Mouse (Mus musculus): Measurements from ENCODE around the gene Hist1h3f. TPM values are rescaled to one million over a fixed set of nuclear protein-coding genes. Genes with fewer than 3 reads are reported as not detected.

Hist1h3f gene
- polyA plus RNA-seq (2015; fragmentation: Nextera tagmentation; extraction: Ambion mirVana): 0.32 and 0.33 TPM in 2 replicates

DNA sequence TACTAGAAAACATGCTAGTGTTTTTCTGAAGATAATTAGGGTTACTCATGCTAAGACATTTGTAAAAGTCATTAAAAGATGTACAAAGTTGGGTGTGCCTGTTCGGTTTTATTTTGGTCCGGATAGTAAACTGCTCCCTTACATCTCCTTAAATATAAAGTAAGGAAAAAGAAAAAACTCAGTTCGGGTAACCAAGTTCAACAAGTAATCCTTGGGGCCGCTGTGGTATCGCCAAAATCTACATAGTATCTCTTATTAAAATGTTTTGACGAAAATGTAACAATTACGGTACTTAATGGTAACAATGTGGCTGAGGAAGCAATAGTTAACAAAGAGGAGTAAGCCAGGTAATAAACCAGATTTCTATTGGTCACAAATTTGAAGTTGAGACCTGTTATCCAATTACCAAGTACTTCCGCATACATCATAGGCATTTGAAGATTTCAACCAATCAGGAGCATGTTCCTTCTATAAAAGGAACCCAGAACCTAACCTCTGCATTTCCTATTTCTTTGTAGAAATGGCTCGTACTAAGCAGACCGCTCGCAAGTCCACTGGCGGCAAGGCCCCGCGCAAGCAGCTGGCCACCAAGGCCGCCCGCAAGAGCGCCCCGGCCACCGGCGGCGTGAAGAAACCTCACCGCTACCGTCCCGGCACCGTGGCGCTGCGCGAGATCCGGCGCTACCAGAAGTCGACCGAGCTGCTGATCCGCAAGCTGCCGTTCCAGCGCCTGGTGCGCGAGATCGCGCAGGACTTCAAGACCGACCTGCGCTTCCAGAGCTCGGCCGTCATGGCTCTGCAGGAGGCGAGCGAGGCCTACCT, at the start of gene Hist1h3f:
TSS of gene Hist1h3f (plus strand) at position 88 of the 822 bp plus-strand sequence.
- DNase-seq (ENCODE audit: low spot score): peak; percentile 98
- Histone ChIP-seq H3K36me3 (ENCODE audit: insufficient read depth, low read length) (no peaks in the 10 kb centered on the region), H3K9me3 (ENCODE audit: low read length) (no peaks in the 10 kb centered on the region), H3K9ac (replicated peaks; ENCODE audit: low read depth) (peak within 1 kb of the TSS; percentile 52), H3K27me3 (replicated peaks; ENCODE audit: insufficient read depth, low read length) (no peaks in the 10 kb centered on the region), H3K4me3 (ENCODE audit: low read depth, low read length) (peak within 1 kb of the TSS; percentile 49), H3K4me1 (ENCODE audit: insufficient read depth, low read depth, low read length) (no peaks in the 10 kb centered on the region), H3K4me2 (replicated peaks; ENCODE audit: low read depth, low read length) (peak within 1 kb of the TSS; percentile 63), H3K27ac (ENCODE audit: low read length) (peak within 1 kb of the TSS; percentile 86)
- under 1% methylated on average over 19 of the region's 45 CpGs for WGBS
- peak; percentile 94 for ATAC-seq
- TF ChIP-seq CTCF (IDR thresholded peaks at IDR 0.05) (no peak), EP300 (IDR thresholded peaks at IDR 0.05) (peak; percentile 46; the same call in 1 of the 2 replicates)

GRCm38 (mm10) chr13:23495526-23495925, 48.3 kb upstream of the Hist1h3f start:
- Histone ChIP-seq H3K9ac (replicated peaks; ENCODE audit: low read depth) (no peak overlapping the region), H3K27me3 (replicated peaks; ENCODE audit: insufficient read depth, low read length) (no peaks in the 10 kb centered on the region), H3K4me2 (replicated peaks; ENCODE audit: low read depth, low read length) (no peak overlapping the region), H3K4me1 (ENCODE audit: insufficient read depth, low read depth, low read length) (peaks cover 9% of the 10 kb centered on the region; the same call in 1 of the 2 replicates), H3K27ac (ENCODE audit: low read length) (no peak overlapping the region), H3K9me3 (ENCODE audit: low read length) (no peaks in the 10 kb centered on the region), H3K4me3 (ENCODE audit: low read depth, low read length) (no peak overlapping the region), H3K36me3 (ENCODE audit: insufficient read depth, low read length) (no peaks in the 10 kb centered on the region)
- no peak for DNase-seq (ENCODE audit: low spot score)
- 84% methylated on average over 6 of the region's 6 CpGs for WGBS
- ATAC-seq: no peak
- no peak for TF ChIP-seq CTCF (IDR thresholded peaks at IDR 0.05)
- TF ChIP-seq EP300 (IDR thresholded peaks at IDR 0.05): no peak

GRCm38 (mm10) chr13:23497656-23498321, 46.1 kb upstream of the Hist1h3f start:
- H3K36me3 ChIP-seq (ENCODE audit: insufficient read depth, low read length): no peaks in the 10 kb centered on the region
- WGBS: 14% methylated on average over 19 of the region's 19 CpGs
- ATAC-seq (no peak), DNase-seq (ENCODE audit: low spot score) (no peak)
- peak overlapping the region; percentile 36 for H3K4me2 ChIP-seq (replicated peaks; ENCODE audit: low read depth, low read length)
- no peaks in the 10 kb centered on the region for H3K27me3 ChIP-seq (replicated peaks; ENCODE audit: insufficient read depth, low read length)
- no peak overlapping the region for H3K27ac ChIP-seq (ENCODE audit: low read length)
- H3K9me3 ChIP-seq (ENCODE audit: low read length): no peaks in the 10 kb centered on the region
- TF ChIP-seq CTCF (IDR thresholded peaks at IDR 0.05) (no peak), EP300 (IDR thresholded peaks at IDR 0.05) (no peak)
- H3K4me1 ChIP-seq (ENCODE audit: insufficient read depth, low read depth, low read length): peaks cover 9% of the 10 kb centered on the region; the same call in 1 of the 2 replicates
- H3K4me3 ChIP-seq (ENCODE audit: low read depth, low read length): peak overlapping the region; percentile 11; the same call in 1 of the 2 replicates
- no peak overlapping the region for H3K9ac ChIP-seq (replicated peaks; ENCODE audit: low read depth)

- Histone ChIP-seq H3K4me2 (replicated peaks; ENCODE audit: low read depth, low read length) (peak overlapping the region; percentile 36), H3K36me3 (ENCODE audit: insufficient read depth, low read length) (no peaks in the 10 kb centered on the region), H3K4me1 (ENCODE audit: insufficient read depth, low read depth, low read length) (peaks cover 9% of the 10 kb centered on the region; the same call in 1 of the 2 replicates), H3K9me3 (ENCODE audit: low read length) (no peaks in the 10 kb centered on the region), H3K27ac (ENCODE audit: low read length) (no peak overlapping the region), H3K9ac (replicated peaks; ENCODE audit: low read depth) (no peak overlapping the region), H3K27me3 (replicated peaks; ENCODE audit: insufficient read depth, low read length) (no peaks in the 10 kb centered on the region), H3K4me3 (ENCODE audit: low read depth, low read length) (peak overlapping the region; percentile 11; the same call in 1 of the 2 replicates)
- 12% methylated on average over 10 of the region's 10 CpGs for WGBS
- ATAC-seq: peak; percentile 16; the same call in 1 of the 2 replicates
- no peak for TF ChIP-seq CTCF (IDR thresholded peaks at IDR 0.05)
- no peak for TF ChIP-seq EP300 (IDR thresholded peaks at IDR 0.05)
- DNase-seq (ENCODE audit: low spot score): peak; percentile 43
Measured at GRCm38 (mm10) chr13:23498653-23499052, 45.2 kb upstream of the Hist1h3f start.

GRCm38 (mm10) chr13:23499943-23500342, 43.9 kb upstream of the Hist1h3f start:
- no peak overlapping the region for H3K4me3 ChIP-seq (ENCODE audit: low read depth, low read length)
- H3K4me1 ChIP-seq (ENCODE audit: insufficient read depth, low read depth, low read length): peaks cover 9% of the 10 kb centered on the region; the same call in 1 of the 2 replicates
- no peaks in the 10 kb centered on the region for H3K36me3 ChIP-seq (ENCODE audit: insufficient read depth, low read length)
- H3K9ac ChIP-seq (replicated peaks; ENCODE audit: low read depth): no peak overlapping the region
- H3K9me3 ChIP-seq (ENCODE audit: low read length): no peaks in the 10 kb centered on the region
- ATAC-seq (no peak), DNase-seq (ENCODE audit: low spot score) (no peak)
- H3K4me2 ChIP-seq (replicated peaks; ENCODE audit: low read depth, low read length): no peak overlapping the region
- no peaks in the 10 kb centered on the region for H3K27me3 ChIP-seq (replicated peaks; ENCODE audit: insufficient read depth, low read length)
- no peak overlapping the region for H3K27ac ChIP-seq (ENCODE audit: low read length)
- TF ChIP-seq CTCF (IDR thresholded peaks at IDR 0.05) (no peak), EP300 (IDR thresholded peaks at IDR 0.05) (no peak)
- WGBS: 38% methylated on average over 7 of the region's 7 CpGs

Data from lung, postnatal 0 days (tissue).